Mouse (Mus musculus): ENCODE measurements around the gene Cryba4. TPM values are rescaled to one million over a fixed set of nuclear protein-coding genes. Genes with fewer than 3 reads are reported as not detected.
A peak's percentile ranks its signal among the peaks of the same experiment; 100 is the strongest.

Cryba4 gene
- polyA plus RNA-seq, 1 experiment from 2014 or later = 0.64 TPM

DNA sequence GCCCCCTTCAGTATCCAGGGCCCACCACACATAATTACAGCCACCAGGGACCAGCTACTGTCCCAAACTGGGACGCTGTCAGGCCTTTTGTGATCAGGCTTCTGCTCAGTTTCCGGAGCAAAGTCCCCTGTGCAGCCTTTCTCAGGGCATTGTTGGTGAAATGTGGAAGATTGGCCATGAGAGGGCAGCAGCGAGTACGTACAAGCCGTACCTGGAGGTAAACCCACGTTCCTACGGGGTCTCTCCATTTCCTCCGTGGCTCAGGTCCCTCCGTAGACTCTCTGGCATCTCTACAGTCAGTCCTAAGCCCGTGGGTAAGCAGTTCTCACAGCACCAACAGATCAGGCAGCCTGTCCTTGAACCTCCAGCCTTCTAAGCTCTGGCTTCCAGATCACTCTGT is 37.9 kb downstream of the Cryba4 start:
- H3K9me3 ChIP-seq (replicated peaks) = no peaks in the 10 kb centered on the region; the same call in 1 of the 2 replicates
- H3K4me2 ChIP-seq = 0 out of 2 replicates have a peak overlapping the region, but pooled peaks have one; percentile 16
- H3K4me3 ChIP-seq = no peak overlapping the region
- no peak overlapping the region for H3K27ac ChIP-seq (ENCODE audit: poor library complexity, severe bottlenecking)
- WGBS = 6% methylated on average over 10 of the region's 10 CpGs
- peaks cover 50% of the 10 kb centered on the region for H3K27me3 ChIP-seq (replicated peaks)
- no peaks in the 10 kb centered on the region for H3K36me3 ChIP-seq
- H3K9ac ChIP-seq = no peak overlapping the region
- no peak for ATAC-seq (ENCODE audit: insufficient number of reproducible peaks, low FRiP score)
- peaks cover 21% of the 10 kb centered on the region for H3K4me1 ChIP-seq (replicated peaks)

DNA sequence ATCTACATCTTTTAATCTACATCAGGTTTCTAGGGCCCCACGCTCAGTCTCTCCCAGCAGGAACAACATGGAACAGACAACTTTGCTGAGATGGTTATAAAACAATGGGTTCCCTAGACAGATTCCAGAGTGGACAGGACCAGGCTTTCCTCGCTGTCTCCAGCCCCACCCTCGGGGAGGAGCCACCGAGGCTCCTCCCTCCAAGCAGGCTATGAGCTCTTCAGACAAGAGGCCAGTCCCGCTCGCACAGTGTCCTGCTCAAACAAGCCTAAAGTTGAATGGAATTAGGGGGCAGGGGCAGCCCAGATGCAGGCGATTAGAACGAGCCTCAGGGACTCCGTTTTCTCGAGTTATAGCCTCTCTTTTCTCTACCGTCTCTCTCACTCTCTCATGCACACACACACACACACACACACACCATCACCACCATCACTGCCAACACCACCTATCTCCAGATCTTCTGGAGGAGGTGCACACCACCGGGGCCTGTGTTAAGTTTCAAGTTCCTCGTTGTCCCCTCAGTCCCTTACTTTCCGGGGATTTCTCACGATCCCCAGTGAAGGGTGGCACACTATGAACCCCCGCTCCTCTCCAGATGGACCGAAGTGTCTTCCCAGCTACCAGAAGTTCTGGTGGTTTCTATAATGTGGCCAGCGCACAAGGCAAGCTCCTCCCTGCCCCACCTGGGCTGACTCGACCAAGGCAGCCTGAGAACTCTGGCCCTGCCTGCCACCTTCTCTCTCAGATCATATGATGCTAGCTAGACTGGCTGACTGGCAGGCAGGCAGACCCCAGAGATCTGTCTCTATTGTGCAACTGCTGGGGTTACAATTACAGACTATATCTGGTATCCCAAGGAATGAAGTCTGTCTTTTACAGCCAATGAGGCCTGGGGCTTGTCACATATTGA is 38.7 kb downstream of the Cryba4 start:
- Histone ChIP-seq H3K4me2 (no peak overlapping the region), H3K4me1 (replicated peaks) (peaks cover 13% of the 10 kb centered on the region; the same call in 1 of the 2 replicates), H3K9ac (no peak overlapping the region), H3K27me3 (replicated peaks) (peaks cover 49% of the 10 kb centered on the region), H3K27ac (ENCODE audit: poor library complexity, severe bottlenecking) (no peak overlapping the region), H3K4me3 (no peak overlapping the region), H3K36me3 (no peaks in the 10 kb centered on the region), H3K9me3 (replicated peaks) (no peaks in the 10 kb centered on the region; the same call in 1 of the 2 replicates)
- WGBS = 40% methylated on average over 19 of the region's 19 CpGs
- ATAC-seq (ENCODE audit: insufficient number of reproducible peaks, low FRiP score) = no peak

DNA sequence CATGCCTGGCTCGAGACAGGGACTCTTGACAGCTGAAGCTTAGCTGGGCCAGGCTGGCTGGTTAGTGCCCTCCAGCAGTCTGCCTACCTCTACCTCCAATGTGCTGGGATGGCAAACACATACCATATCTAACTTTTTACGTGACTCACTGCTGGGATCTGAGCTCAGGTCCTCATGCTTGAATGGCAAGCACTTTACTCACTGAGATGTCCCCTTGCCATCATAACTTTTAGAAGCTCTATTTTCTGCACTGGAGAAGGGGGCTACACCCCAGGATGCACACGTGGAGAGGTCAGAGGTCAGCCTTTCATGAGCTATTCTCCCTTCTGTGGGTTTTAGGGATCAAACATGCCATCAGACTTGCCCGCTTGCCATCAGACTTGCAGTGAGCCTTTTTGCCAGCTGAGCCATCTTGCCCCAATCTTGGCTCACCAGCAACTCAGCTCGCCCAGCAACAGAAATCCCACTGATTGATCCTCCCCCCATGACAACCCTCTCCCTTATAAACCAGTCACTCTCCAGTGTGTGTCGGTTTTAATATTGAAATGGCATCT is 39.5 kb downstream of the Cryba4 start:
- no peaks in the 10 kb centered on the region for H3K36me3 ChIP-seq
- H3K4me3 ChIP-seq = no peak overlapping the region
- no peaks in the 10 kb centered on the region; the same call in 1 of the 2 replicates for H3K9me3 ChIP-seq (replicated peaks)
- peaks cover 12% of the 10 kb centered on the region; the same call in 1 of the 2 replicates for H3K4me1 ChIP-seq (replicated peaks)
- 65% methylated on average over 6 of the region's 6 CpGs for WGBS
- no peak overlapping the region for H3K27ac ChIP-seq (ENCODE audit: poor library complexity, severe bottlenecking)
- no peak overlapping the region for H3K9ac ChIP-seq
- no peak overlapping the region for H3K4me2 ChIP-seq
- no peak for ATAC-seq (ENCODE audit: insufficient number of reproducible peaks, low FRiP score)
- peaks cover 41% of the 10 kb centered on the region for H3K27me3 ChIP-seq (replicated peaks)

DNA sequence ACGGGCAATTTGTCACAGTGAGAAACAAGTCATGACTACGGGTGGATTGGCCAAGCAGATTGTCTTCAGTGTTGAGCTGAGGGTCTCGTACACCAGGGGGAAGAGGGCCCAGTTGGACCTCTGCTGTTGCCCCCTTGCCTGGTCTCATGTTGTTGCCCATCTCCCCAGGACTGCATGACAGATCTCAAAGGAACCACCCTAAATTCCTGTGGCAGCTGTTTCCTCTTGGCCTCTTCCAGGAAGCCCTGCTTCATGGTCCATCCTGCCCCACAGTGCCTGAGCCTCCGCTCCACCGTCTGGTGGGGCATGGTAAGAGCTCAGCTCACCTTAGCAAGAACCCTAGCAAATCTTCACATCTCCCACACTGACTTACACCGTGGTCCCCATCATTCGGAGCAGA is 40.4 kb downstream of the Cryba4 start:
- 84% methylated on average over 7 of the region's 7 CpGs for WGBS
- H3K4me3 ChIP-seq = no peak overlapping the region
- no peak overlapping the region for H3K9ac ChIP-seq
- no peak overlapping the region for H3K27ac ChIP-seq (ENCODE audit: poor library complexity, severe bottlenecking)
- H3K4me2 ChIP-seq = no peak overlapping the region
- no peaks in the 10 kb centered on the region; the same call in 1 of the 2 replicates for H3K9me3 ChIP-seq (replicated peaks)
- no peak for ATAC-seq (ENCODE audit: insufficient number of reproducible peaks, low FRiP score)
- peaks cover 12% of the 10 kb centered on the region; the same call in 1 of the 2 replicates for H3K4me1 ChIP-seq (replicated peaks)
- peaks cover 32% of the 10 kb centered on the region for H3K27me3 ChIP-seq (replicated peaks)
- H3K36me3 ChIP-seq = no peaks in the 10 kb centered on the region

DNA sequence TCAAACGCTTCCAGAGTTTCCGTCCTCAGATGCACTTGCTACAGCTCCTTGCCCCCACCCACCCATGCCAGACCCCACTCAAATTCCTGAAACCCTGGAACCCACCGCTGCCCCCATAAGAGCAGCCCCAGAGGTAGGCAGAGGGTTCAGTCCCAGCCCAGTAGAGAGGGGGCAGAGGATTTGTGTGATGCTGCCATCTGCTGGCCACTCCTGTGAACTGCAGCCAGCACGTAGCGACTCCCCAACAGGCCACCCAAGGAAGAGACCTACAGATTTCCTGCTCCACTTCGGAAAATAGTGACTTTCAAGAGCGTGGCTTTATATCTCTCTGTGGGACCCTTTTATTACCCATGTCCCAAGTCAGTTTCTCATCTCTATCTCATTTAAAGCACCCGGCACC is 42.2 kb downstream of the Cryba4 start:
- Histone ChIP-seq H3K36me3 (no peaks in the 10 kb centered on the region), H3K27ac (ENCODE audit: poor library complexity, severe bottlenecking) (no peak overlapping the region), H3K4me2 (no peak overlapping the region), H3K9me3 (replicated peaks) (no peaks in the 10 kb centered on the region; the same call in 1 of the 2 replicates), H3K9ac (no peak overlapping the region), H3K4me1 (replicated peaks) (0 out of 2 replicates have a peak, but pooled peaks cover 8% of the 10 kb centered on the region), H3K4me3 (no peak overlapping the region), H3K27me3 (replicated peaks) (peaks cover 18% of the 10 kb centered on the region)
- 28% methylated on average over 8 of the region's 8 CpGs for WGBS
- ATAC-seq (ENCODE audit: insufficient number of reproducible peaks, low FRiP score) = no peak

DNA sequence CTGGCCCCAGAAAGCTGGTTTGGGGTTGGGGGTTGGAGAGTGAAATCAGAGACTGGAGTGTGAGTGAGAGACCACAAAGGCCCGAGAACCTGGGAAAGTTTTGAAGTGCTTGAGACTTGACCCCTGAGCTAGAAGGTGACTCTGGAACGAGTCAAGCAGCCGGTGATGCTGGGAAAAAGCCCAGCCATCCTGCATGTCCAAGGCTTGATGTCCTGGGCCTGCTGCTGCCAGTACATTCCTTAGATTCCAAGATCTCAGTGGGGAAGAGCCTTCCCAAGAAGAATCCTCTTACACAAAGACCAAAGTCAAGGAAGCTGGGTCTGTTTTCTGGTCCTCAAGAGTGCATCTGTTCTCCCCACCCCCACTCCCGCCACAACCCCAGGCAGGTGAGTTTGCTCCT is 44.0 kb downstream of the Cryba4 start:
- no peaks in the 10 kb centered on the region; the same call in 1 of the 2 replicates for H3K9me3 ChIP-seq (replicated peaks)
- H3K9ac ChIP-seq = no peak overlapping the region
- H3K36me3 ChIP-seq = no peaks in the 10 kb centered on the region
- no peak overlapping the region for H3K27ac ChIP-seq (ENCODE audit: poor library complexity, severe bottlenecking)
- ATAC-seq (ENCODE audit: insufficient number of reproducible peaks, low FRiP score) = no peak
- H3K4me1 ChIP-seq (replicated peaks) = 0 out of 2 replicates have a peak, but pooled peaks cover 3% of the 10 kb centered on the region
- 16% methylated on average over 4 of the region's 4 CpGs for WGBS
- no peak overlapping the region for H3K4me3 ChIP-seq
- H3K4me2 ChIP-seq = no peak overlapping the region
- peaks cover 14% of the 10 kb centered on the region for H3K27me3 ChIP-seq (replicated peaks)

DNA sequence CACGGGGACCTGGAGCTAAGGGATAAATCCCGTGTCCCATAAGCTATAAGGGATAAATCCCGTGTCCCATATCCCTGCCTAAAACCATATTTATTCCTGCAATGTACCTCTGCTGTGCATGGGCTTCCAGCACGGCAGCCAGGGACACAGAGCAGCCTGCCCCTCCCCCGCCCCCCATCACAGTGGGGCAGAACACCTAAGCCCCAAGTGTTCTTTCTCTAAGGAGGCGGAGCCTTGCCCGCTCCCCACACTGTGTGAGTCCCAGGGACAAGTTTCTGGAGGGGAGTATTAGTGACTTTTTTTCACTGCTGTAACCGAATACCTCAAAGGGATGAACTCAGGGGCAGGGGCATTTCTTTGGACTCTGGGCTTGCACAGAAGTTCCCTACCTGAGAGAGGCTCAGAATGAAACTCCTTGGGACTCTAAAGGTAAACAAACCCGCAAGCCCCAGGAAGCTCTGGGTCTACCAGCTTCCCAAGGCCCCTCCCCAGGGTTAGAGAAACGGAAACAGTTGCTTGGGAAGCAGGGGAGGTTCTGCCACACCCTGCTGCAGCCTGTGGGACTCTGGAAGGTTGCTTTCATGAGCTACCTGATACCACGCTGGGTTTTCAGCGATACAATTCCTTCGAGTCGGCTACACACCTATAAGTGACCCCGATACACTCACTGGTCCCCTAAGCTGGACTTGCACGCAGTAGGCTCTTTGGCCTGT is 45.6 kb downstream of the Cryba4 start:
- ATAC-seq (ENCODE audit: insufficient number of reproducible peaks, low FRiP score) = no peak
- Histone ChIP-seq H3K4me2 (peak overlapping the region; percentile 22; the same call in 1 of the 2 replicates), H3K27me3 (replicated peaks) (peaks cover 14% of the 10 kb centered on the region), H3K36me3 (no peaks in the 10 kb centered on the region), H3K4me1 (replicated peaks) (0 out of 2 replicates have a peak, but pooled peaks cover 3% of the 10 kb centered on the region), H3K4me3 (no peak overlapping the region), H3K27ac (ENCODE audit: poor library complexity, severe bottlenecking) (no peak overlapping the region), H3K9ac (no peak overlapping the region), H3K9me3 (replicated peaks) (no peaks in the 10 kb centered on the region; the same call in 1 of the 2 replicates)
- 18% methylated on average over 16 of the region's 16 CpGs for WGBS

DNA sequence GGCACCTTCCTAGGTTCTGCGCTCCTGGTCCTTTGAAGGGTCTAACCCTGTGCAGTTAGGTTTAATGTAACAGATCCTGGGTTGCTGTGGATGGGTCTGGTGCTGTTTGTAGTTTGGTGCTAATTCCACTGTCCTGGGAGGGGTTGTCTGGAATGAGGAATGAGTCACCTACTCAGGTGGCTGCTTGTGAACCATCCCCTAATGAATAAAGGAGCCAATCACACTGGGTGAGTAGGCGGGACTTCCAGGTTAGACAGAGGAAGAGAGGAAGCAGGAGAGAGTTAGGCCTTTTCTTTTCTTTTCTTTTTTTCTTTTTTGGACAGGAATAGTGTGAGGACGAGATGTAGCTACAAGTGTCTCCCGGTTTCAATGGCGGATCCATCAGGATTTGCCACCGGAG is 52.7 kb downstream of the Cryba4 start:
- 77% methylated on average over 6 of the region's 6 CpGs for WGBS

More for the DNA sequence above, 52.7 kb downstream of the Cryba4 start:
- Histone ChIP-seq H3K27me3 (replicated peaks) (0 out of 2 replicates have a peak, but pooled peaks cover 7% of the 10 kb centered on the region), H3K4me2 (no peak overlapping the region), H3K27ac (ENCODE audit: poor library complexity, severe bottlenecking) (no peak overlapping the region), H3K9me3 (replicated peaks) (no peaks in the 10 kb centered on the region), H3K4me1 (replicated peaks) (no peaks in the 10 kb centered on the region), H3K36me3 (no peaks in the 10 kb centered on the region), H3K9ac (no peak overlapping the region), H3K4me3 (no peak overlapping the region)
- ATAC-seq (ENCODE audit: insufficient number of reproducible peaks, low FRiP score) = no peak

Other genes with a start within 250 kb of the Cryba4 start
- 0.46 and 0.67 TPM in 2 replicates for gene Crybb1, start 3.3 kb upstream of the Cryba4 start, polyA plus RNA-seq (2016; fragmentation: Nextera tagmentation; extraction: Ambion mirVana)
- 34.4 and 36.4 TPM in 2 replicates for gene Tpst2, start 24.2 kb upstream of the Cryba4 start, polyA plus RNA-seq (2016; fragmentation: Nextera tagmentation; extraction: Ambion mirVana)
- 21.6 and 22.3 TPM in 2 replicates for gene Tfip11, start 73.8 kb upstream of the Cryba4 start, polyA plus RNA-seq (2016; fragmentation: Nextera tagmentation; extraction: Ambion mirVana)
- gene Srrd, start 90.5 kb upstream of the Cryba4 start, polyA plus RNA-seq (2016; fragmentation: Nextera tagmentation; extraction: Ambion mirVana) = 23.8 and 25.2 TPM in 2 replicates
- 19.0 and 20.2 TPM in 2 replicates for gene Hps4, start 90.6 kb upstream of the Cryba4 start, polyA plus RNA-seq (2016; fragmentation: Nextera tagmentation; extraction: Ambion mirVana)
- 0.10 and 0.24 TPM in 2 replicates for gene Gm6583, start 103.5 kb upstream of the Cryba4 start, polyA plus RNA-seq (2016; fragmentation: Nextera tagmentation; extraction: Ambion mirVana)
- gene Asphd2, start 142.3 kb upstream of the Cryba4 start, polyA plus RNA-seq (2016; fragmentation: Nextera tagmentation; extraction: Ambion mirVana) = 3.0 and 3.4 TPM in 2 replicates
- not detected in 2 replicates for gene Gm6588, start 196.9 kb upstream of the Cryba4 start, polyA plus RNA-seq (2016; fragmentation: Nextera tagmentation; extraction: Ambion mirVana)